Mouse (Mus musculus): ENCODE results near the gene Naaladl1. TPM values are rescaled to one million over a fixed set of nuclear protein-coding genes. Genes with fewer than 3 reads are reported as not detected.

Gene Naaladl1
- total and polyA plus RNA-seq, 2 experiments from 2014 or later: 0.36 to 0.89 TPM

- no peak for ATAC-seq
- no peaks in the 10 kb centered on the region for H3K4me1 ChIP-seq (ENCODE audit: insufficient read depth, low read length)
- WGBS: 93% methylated on average over 3 of the region's 3 CpGs
Observed at GRCm38 (mm10) chr19:6097847-6098246, 7.7 kb upstream of the Naaladl1 start.

GRCm38 (mm10) chr19:6101186-6101585 lies 4.4 kb upstream of the Naaladl1 start:
- 66% methylated on average over 6 of the region's 6 CpGs for WGBS
- no peak overlapping the region for H3K4me2 ChIP-seq (ENCODE audit: low read depth, low read length)
- no peak for DNase-seq (ENCODE audit: low spot score)
- TF ChIP-seq CTCF (IDR thresholded peaks at IDR 0.05; ENCODE audit: low read depth): no peak
- H3K9ac ChIP-seq (replicated peaks; ENCODE audit: low read length): no peak overlapping the region
- H3K27ac ChIP-seq: no peak overlapping the region
- H3K4me1 ChIP-seq (ENCODE audit: insufficient read depth, low read length): no peaks in the 10 kb centered on the region
- no peak overlapping the region for H3K4me3 ChIP-seq (ENCODE audit: low read length)
- ATAC-seq: no peak
- H3K9me3 ChIP-seq (ENCODE audit: low read length): no peaks in the 10 kb centered on the region
- no peaks in the 10 kb centered on the region for H3K36me3 ChIP-seq (ENCODE audit: insufficient read depth, low read length)
- H3K27me3 ChIP-seq (ENCODE audit: insufficient read depth, low read length): no peaks in the 10 kb centered on the region

More at GRCm38 (mm10) chr19:6097847-6098246, 7.7 kb upstream of the Naaladl1 start:
- no peaks in the 10 kb centered on the region for H3K9me3 ChIP-seq (ENCODE audit: low read length)
- H3K36me3 ChIP-seq (ENCODE audit: insufficient read depth, low read length): no peaks in the 10 kb centered on the region
- TF ChIP-seq CTCF (IDR thresholded peaks at IDR 0.05; ENCODE audit: low read depth): no peak
- no peak overlapping the region for H3K27ac ChIP-seq
- no peak overlapping the region for H3K9ac ChIP-seq (replicated peaks; ENCODE audit: low read length)
- DNase-seq (ENCODE audit: low spot score): no peak
- no peak overlapping the region for H3K4me2 ChIP-seq (ENCODE audit: low read depth, low read length)
- H3K27me3 ChIP-seq (ENCODE audit: insufficient read depth, low read length): no peaks in the 10 kb centered on the region
- no peak overlapping the region for H3K4me3 ChIP-seq (ENCODE audit: low read length)

- no peaks in the 10 kb centered on the region for H3K36me3 ChIP-seq (ENCODE audit: insufficient read depth, low read length)
- no peaks in the 10 kb centered on the region for H3K9me3 ChIP-seq (ENCODE audit: low read length)
- 75% methylated on average over 6 of the region's 6 CpGs for WGBS
- ATAC-seq: no peak
- H3K4me3 ChIP-seq (ENCODE audit: low read length): no peak overlapping the region
- H3K27me3 ChIP-seq (ENCODE audit: insufficient read depth, low read length): no peaks in the 10 kb centered on the region
- no peak overlapping the region for H3K9ac ChIP-seq (replicated peaks; ENCODE audit: low read length)
- DNase-seq (ENCODE audit: low spot score): no peak
- H3K4me2 ChIP-seq (ENCODE audit: low read depth, low read length): no peak overlapping the region
- H3K4me1 ChIP-seq (ENCODE audit: insufficient read depth, low read length): no peaks in the 10 kb centered on the region
- TF ChIP-seq CTCF (IDR thresholded peaks at IDR 0.05; ENCODE audit: low read depth): no peak
- no peak overlapping the region for H3K27ac ChIP-seq
Observed at GRCm38 (mm10) chr19:6102169-6102853, 3.3 kb upstream of the Naaladl1 start.

GRCm38 (mm10) chr19:6104476-6104875 lies 1.1 kb upstream of the Naaladl1 start:
- WGBS: 90% methylated on average over 4 of the region's 4 CpGs
- Histone ChIP-seq H3K4me2 (ENCODE audit: low read depth, low read length) (no peak overlapping the region), H3K4me1 (ENCODE audit: insufficient read depth, low read length) (no peaks in the 10 kb centered on the region), H3K36me3 (ENCODE audit: insufficient read depth, low read length) (no peaks in the 10 kb centered on the region), H3K9ac (replicated peaks; ENCODE audit: low read length) (no peak overlapping the region), H3K4me3 (ENCODE audit: low read length) (no peak overlapping the region), H3K27ac (no peak overlapping the region), H3K9me3 (ENCODE audit: low read length) (no peaks in the 10 kb centered on the region), H3K27me3 (ENCODE audit: insufficient read depth, low read length) (no peaks in the 10 kb centered on the region)
- no peak for TF ChIP-seq CTCF (IDR thresholded peaks at IDR 0.05; ENCODE audit: low read depth)
- DNase-seq (ENCODE audit: low spot score): no peak
- no peak for ATAC-seq

- Histone ChIP-seq H3K4me3 (ENCODE audit: low read length) (no peak overlapping the region), H3K9me3 (ENCODE audit: low read length) (no peaks in the 10 kb centered on the region), H3K27me3 (ENCODE audit: insufficient read depth, low read length) (no peaks in the 10 kb centered on the region), H3K4me2 (ENCODE audit: low read depth, low read length) (no peak overlapping the region), H3K9ac (replicated peaks; ENCODE audit: low read length) (no peak overlapping the region), H3K4me1 (ENCODE audit: insufficient read depth, low read length) (peaks cover 11% of the 10 kb centered on the region), H3K27ac (no peak overlapping the region), H3K36me3 (ENCODE audit: insufficient read depth, low read length) (peaks cover 20% of the 10 kb centered on the region)
- no peak for ATAC-seq
- DNase-seq (ENCODE audit: low spot score): no peak
- TF ChIP-seq CTCF (IDR thresholded peaks at IDR 0.05; ENCODE audit: low read depth): no peak
- WGBS: 51% methylated on average over 6 of the region's 6 CpGs
Observed at GRCm38 (mm10) chr19:6113116-6113515, 7.5 kb downstream of the Naaladl1 start.

- no peak overlapping the region for H3K4me3 ChIP-seq (ENCODE audit: low read length)
- H3K9me3 ChIP-seq (ENCODE audit: low read length): no peaks in the 10 kb centered on the region
- H3K4me1 ChIP-seq (ENCODE audit: insufficient read depth, low read length): peaks cover 11% of the 10 kb centered on the region
- ATAC-seq (no peak), DNase-seq (ENCODE audit: low spot score) (no peak)
- no peak for TF ChIP-seq CTCF (IDR thresholded peaks at IDR 0.05; ENCODE audit: low read depth)
- WGBS: 91% methylated on average over 15 of the region's 15 CpGs
- no peak overlapping the region for H3K27ac ChIP-seq
- H3K27me3 ChIP-seq (ENCODE audit: insufficient read depth, low read length): no peaks in the 10 kb centered on the region
- H3K4me2 ChIP-seq (ENCODE audit: low read depth, low read length): no peak overlapping the region
- peaks cover 28% of the 10 kb centered on the region for H3K36me3 ChIP-seq (ENCODE audit: insufficient read depth, low read length)
- 0 out of 2 replicates have a peak overlapping the region, but pooled peaks have one; percentile 17 for H3K9ac ChIP-seq (replicated peaks; ENCODE audit: low read length)
Observed at GRCm38 (mm10) chr19:6116113-6116850, 10.7 kb downstream of the Naaladl1 start.
